Mouse (Mus musculus): ENCODE data around the gene Eif4a2.
"Not testable (repeated sequence)": the region's sequence is repeated elsewhere in the genome, so short reads cannot be mapped to it uniquely, and the experiment has no call there.

Eif4a2 gene

DNA sequence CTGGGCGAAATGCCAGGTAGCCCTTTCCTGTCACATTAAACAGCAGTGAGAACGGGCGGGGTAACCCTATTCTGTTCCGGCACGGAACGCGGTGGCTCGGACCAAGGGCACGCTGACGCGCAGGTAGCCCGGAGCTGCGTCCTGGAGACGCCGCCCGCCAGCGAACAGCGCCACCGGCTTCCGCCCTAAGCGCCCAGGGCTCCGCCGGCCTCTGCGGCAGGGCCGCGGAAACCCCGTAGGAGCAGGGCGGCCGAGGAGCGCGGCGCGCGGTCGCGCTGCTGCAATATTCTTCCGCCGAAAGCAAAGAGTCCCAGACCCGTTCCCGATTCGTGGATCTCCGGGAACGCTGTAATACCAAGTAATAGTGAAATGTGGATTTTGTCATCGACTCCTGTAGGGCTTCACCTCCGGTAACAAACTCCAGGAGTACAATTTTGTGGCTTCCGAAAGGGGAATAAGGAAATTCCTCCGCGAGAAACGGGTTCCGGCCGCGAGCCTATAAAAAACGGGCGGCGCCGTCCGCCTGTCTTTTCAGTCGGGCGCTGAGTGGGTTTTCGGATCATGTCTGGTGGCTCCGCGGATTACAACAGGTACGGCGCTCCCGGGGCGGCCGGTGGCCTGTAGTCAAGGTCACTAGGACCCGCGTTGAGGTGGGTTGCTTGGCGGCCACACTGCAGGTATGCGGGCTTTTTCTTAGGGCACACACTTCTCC lies at the start of gene Eif4a2:
Gene Eif4a2, plus strand, starts transcription at position 214 of the 712 bp plus-strand sequence.
- in situ Hi-C loops (cut with MboI; ENCODE audit: low pct_unique_long_range_greater_than_20kb in 1 of 2, low sequenced_read_pairs in 2 of 2, unreplicated experiment in 1 of 2) = loop anchor here (25.0 kb wide), 3 partner anchors 695 to 1930 kb away; no protein-coding TSS in a partner anchor

DNA sequence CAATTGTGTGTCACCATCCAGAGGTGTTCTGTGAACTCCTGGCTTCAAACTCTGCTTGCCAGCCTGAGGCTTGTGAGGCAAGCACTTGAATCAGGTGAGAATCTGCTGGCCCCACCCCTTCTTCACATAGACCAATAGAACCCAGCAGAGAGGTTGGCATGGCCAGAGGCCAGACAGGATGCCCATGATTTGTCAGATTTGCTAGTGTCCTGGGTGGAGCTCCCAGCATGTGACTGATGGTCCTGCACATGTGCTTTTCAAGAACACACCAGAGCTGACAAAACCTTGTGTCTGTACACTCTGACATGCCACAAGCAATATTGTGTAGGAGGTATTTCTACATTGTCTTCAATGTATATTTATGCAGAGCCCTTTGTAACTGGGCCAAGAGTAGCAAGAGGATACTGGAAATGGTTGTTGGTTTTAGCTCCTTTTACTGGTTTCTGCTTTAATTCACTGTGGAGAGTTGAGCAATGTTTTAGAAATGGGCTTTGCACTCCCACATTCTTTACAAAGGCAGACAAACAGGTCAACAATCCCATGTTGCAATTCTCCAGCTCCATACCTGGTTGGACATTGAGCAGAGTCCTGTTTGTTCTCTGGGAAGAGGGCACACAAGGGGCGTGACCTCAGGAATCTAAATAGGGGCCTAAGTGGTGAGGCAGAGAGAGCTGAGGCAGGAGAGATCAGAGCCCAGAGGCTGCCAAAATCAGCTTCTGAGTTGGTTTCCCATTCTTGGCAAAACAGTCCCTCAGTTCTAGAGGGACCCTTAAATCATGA lies 49.4 kb upstream of the Eif4a2 start, which contains the start of gene Kng1:
Gene Kng1, plus strand, starts transcription at position 198 of the 780 bp plus-strand sequence.
- in situ Hi-C loops (cut with MboI; ENCODE audit: low pct_unique_long_range_greater_than_20kb in 1 of 2, low sequenced_read_pairs in 2 of 2, unreplicated experiment in 1 of 2) = loop anchor here in 1 of 2 experiments (10.0 kb wide), 1 partner anchor 183 kb away; no protein-coding TSS in a partner anchor

DNA sequence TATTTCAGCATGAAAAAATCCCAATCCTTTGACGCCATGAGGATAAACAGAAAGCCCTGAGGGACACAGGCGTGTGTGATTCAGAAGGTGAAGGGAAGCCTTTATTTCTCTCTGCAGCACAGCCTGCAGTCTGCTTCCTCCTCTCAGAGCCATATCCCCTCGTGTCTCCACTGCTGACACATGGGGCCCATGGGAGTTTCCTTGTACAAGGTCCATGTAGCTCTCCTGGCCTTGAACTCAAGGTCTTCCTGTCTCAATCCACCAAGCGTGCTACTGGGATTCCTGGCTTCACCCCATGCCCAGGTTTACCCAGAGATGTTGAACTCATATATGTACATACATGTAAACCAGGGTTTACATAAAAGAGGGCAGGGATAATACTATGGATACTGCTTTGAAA lies 47.6 kb upstream of the Eif4a2 start:
- in situ Hi-C loops (cut with MboI; ENCODE audit: low pct_unique_long_range_greater_than_20kb in 1 of 2, low sequenced_read_pairs in 2 of 2, unreplicated experiment in 1 of 2) = loop anchor here in 1 of 2 experiments (10.0 kb wide), 1 partner anchor 185 kb away; no protein-coding TSS in a partner anchor

DNA sequence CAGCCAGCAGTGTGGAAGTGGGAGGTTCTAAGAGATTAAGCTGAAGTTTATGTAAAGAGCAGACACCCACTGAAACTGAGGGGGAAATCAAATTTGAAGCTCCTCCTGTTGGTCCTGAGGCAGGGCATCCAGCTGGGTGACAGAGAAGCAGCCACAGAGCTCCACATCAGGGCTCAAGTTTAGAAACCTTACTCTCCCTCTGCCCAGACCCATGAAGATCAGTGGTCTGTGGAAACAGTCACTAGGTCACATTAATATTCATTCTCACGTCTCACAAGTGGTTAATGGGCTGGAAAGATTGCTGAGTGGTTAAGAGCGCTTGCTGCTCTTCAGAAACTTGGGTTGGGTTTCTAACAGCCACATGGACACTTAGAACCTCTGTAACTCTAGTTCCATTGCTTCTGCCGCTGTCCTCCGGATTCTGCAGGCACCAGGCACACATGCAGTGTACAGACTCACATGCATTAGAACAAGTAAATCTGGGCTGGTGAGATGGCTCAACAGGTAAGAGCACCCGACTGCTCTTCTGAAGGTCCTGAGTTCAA lies 46.4 kb upstream of the Eif4a2 start:
- in situ Hi-C loops (cut with MboI; ENCODE audit: low pct_unique_long_range_greater_than_20kb in 1 of 2, low sequenced_read_pairs in 2 of 2, unreplicated experiment in 1 of 2) = not testable (repeated sequence)

DNA sequence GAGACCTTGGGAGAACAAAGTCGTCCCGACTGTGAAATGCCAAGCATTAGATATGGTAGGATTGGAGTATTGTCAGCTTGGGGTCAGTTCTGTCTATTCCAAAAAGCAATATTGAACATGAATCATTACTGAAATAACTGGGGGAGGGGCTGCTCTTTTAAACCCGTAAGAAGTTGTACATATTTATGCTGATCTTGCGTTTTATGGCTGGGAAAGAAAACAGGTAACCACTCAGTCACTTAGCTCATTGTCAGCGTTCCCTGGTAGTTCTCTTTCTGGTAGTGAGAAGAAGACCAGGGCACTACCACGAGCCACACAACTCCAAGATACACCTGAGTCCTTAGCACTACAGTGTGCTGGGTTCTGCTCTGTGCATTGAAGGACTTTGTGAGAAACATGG lies 29.7 kb upstream of the Eif4a2 start:
- in situ Hi-C loops (cut with MboI; ENCODE audit: low pct_unique_long_range_greater_than_20kb in 1 of 2, low sequenced_read_pairs in 2 of 2, unreplicated experiment in 1 of 2) = not testable (repeated sequence)

DNA sequence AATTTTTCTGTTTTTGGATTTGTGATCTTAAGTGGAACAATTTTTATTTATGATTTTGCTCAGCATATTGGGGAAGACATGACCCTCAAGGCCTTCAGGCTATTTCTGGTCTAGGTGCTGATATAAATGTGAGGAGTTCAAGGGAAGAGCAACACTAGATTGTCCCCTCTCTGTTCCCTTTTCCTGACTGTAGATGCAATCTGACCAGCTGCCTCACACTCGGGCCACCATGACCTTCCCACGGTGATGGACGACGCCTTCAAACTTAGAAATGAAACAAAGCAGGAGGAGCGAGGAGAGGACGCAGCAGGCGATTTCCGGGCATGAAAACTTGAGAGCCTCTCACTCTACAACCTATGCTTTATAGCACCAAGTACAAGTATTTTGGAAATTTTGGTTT lies 20.1 kb upstream of the Eif4a2 start:
- in situ Hi-C loops (cut with MboI; ENCODE audit: low pct_unique_long_range_greater_than_20kb in 1 of 2, low sequenced_read_pairs in 2 of 2, unreplicated experiment in 1 of 2) = loop anchor here in 1 of 2 experiments (5.0 kb wide), 1 partner anchor 45 kb away; no protein-coding TSS in a partner anchor

DNA sequence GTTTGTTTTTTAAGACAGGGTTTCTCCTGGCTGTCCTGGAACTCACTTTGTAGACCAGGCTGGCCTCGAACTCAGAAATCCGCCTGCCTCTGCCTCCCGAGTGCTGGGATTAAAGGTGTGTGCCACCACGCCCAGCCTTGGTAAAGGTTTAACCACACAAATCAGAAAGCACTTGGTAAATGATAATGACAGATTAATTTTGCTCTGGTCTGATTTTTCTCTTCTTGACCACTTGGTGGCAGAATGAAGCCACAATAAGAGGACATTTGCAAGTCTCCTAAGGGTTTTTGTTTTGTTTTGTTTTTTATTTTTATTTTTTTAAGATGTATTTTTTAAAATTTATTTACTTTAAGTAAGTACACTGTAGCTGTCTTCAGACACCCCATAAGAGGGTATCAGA lies 19.5 kb upstream of the Eif4a2 start:
- in situ Hi-C loops (cut with MboI; ENCODE audit: low pct_unique_long_range_greater_than_20kb in 1 of 2, low sequenced_read_pairs in 2 of 2, unreplicated experiment in 1 of 2) = loop anchor here in 1 of 2 experiments (5.0 kb wide), 1 partner anchor 45 kb away; no protein-coding TSS in a partner anchor

DNA sequence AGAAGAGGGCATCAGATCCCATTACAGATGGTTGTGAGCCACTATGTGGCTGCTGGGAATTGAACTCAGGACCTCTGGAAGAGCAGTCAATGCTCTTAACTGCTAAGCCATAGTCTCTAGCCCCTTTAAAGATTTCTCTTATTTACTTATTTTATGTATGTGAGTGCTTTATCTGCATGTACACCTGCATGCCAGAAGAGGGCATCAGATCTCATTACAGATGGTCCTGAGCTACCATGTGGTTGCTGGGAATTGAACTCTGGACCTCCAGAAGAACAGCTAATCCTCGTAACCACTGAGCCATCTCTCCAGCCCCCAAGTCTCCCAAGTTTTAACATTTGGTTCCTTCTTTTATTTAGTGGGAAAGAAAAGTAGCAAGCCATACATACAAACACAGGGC lies 18.8 kb upstream of the Eif4a2 start:
- in situ Hi-C loops (cut with MboI; ENCODE audit: low pct_unique_long_range_greater_than_20kb in 1 of 2, low sequenced_read_pairs in 2 of 2, unreplicated experiment in 1 of 2) = loop anchor here in 1 of 2 experiments (5.0 kb wide), 1 partner anchor 44 kb away; no protein-coding TSS in a partner anchor

DNA sequence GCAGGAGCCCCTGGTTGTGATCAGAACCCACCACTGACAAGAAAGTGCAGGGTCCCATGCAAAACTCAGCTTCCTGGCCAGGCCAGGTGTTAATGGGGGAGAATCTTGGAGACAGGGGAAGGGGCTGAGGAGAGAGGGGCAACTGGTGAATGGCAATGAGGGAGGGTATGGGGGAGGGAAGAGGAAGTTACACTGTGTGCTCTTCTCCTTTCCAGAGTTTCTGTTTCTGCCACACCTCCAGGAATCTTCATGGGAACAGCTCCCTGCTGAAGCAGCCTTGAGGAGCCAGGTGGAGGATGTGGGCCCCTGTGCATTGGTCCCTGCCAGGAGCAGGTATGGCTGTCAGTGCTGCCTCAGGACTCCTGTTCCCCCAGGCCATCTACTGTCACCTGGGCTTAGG lies 15.9 kb upstream of the Eif4a2 start:
- in situ Hi-C loops (cut with MboI; ENCODE audit: low pct_unique_long_range_greater_than_20kb in 1 of 2, low sequenced_read_pairs in 2 of 2, unreplicated experiment in 1 of 2) = not testable (repeated sequence)

DNA sequence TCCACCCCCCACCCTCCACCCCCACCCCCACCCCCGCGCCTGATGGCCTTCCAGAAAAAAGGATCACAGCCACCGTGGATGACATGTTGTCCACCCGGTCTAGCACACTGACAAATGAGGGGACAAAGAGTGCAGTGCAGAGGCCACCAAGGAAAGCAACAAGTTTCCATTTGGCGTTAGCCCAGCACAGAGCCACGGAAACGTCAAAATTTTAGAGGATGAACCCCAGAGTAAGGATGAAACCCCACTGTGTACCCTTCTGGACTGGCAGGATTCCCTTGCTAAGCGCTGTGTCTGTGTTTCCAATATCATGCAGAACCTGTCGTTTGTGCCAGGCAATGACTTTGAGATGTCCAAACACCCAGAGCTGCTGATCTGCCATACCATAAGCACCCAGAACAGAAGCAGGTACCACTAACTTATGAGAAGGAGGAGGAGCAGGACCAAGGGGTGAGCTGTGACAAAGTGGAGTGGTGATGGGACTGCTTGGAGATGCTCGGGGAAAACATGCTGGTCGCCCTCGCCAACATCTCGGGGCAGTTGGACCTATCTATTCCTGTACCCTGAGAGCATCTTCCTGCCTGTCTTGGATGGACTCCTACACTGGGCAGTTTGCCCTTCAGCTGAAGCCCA lies 13.8 kb upstream of the Eif4a2 start:
- in situ Hi-C loops (cut with MboI; ENCODE audit: low pct_unique_long_range_greater_than_20kb in 1 of 2, low sequenced_read_pairs in 2 of 2, unreplicated experiment in 1 of 2) = no loop called here

DNA sequence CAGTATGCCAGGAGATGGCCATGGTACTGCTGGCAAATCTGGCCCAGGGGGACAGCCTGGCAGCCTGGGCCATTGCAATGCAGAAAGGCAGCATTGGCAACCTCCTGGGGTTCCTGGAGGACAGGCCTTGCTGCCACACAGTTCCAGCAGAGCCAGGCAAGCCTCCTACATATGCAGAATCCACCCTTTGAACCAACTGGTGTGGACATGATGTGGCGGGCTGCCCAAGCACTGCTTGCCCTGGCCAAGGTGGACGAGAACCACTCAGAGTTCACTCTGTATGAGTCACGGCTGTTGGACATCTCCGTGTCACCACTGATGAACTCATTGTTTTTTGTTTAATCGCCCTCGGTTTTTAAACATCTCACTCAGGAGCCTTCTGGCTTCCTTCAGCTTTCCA lies 13.1 kb upstream of the Eif4a2 start:
- in situ Hi-C loops (cut with MboI; ENCODE audit: low pct_unique_long_range_greater_than_20kb in 1 of 2, low sequenced_read_pairs in 2 of 2, unreplicated experiment in 1 of 2) = no loop called here

DNA sequence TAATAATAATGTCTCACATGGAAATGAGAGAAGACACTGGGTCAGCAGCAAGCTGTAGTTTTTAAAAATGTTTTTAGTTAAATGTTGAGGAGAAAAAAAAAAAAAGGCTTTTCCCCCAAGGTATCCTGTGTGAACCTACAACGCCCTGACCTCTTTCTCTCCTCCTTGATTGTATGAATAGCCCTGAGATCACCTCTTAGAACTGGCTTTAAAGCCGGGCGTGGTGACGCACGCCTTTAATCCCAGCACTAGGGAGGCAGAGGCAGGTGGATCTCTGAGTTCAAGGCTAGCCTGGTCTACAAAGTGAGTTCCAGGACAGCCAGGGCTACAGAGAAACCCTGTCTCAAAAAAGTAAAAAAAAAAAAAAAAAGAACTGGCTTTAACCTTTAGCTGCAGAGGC lies 11.7 kb upstream of the Eif4a2 start:
- in situ Hi-C loops (cut with MboI; ENCODE audit: low pct_unique_long_range_greater_than_20kb in 1 of 2, low sequenced_read_pairs in 2 of 2, unreplicated experiment in 1 of 2) = not testable (repeated sequence)

DNA sequence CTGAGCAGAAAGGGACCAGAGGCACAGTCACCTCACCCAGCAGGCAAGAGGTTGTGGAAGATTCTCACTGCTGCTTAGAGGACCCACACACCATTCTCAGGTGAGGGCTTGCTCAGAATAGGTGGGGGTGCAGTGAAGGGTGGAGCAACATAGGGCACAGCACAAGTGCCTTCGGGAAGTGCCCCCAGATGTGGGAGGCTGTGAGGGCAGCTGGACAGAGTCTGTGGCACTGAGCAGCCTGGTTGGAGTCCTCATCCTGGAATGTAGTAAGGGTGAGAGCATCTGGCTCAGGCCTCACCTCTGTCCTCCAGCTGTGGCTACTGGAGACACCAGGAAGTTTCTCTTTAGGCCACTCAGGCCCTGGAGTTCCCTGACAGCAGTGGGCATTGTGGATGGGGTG lies 10.4 kb upstream of the Eif4a2 start:
- in situ Hi-C loops (cut with MboI; ENCODE audit: low pct_unique_long_range_greater_than_20kb in 1 of 2, low sequenced_read_pairs in 2 of 2, unreplicated experiment in 1 of 2) = not testable (repeated sequence)

DNA sequence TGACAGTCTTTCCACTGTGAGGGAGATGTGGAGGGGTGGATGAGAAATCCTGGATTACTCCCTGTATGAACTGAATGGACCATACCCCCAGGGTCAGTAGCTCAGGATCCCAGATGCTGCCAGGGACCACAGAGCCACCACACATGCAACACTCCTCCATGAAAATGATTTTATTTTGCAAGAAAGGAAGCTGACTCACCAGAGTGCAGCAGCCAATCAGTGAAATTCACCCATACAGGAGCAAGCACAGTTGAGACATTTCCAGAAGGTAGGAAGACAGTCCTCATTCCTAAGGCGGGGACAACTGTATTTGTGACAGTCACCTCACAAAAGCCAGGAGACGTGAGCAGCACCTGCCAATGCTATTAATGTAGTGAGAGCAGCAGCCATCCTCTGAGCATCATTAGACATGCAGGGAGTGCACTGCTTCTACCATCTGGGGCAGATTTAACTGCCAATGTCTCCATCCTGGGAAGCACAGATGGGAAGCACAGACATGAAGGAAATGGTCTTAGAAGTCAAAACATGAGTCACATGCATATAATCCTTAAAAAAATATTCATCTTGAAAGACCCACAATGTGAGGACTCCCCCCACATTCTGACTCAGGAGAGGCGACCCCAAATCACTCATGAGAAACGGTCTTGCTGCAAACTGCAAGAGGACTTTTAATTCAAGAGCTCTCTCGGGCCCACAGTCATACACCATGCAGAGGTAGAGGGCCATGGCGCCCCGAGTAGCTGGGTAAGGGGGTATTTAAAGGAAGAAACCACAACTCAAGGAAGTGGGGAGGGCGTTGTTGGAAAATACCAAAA lies 9.7 kb upstream of the Eif4a2 start:
- in situ Hi-C loops (cut with MboI; ENCODE audit: low pct_unique_long_range_greater_than_20kb in 1 of 2, low sequenced_read_pairs in 2 of 2, unreplicated experiment in 1 of 2) = not testable (repeated sequence)

DNA sequence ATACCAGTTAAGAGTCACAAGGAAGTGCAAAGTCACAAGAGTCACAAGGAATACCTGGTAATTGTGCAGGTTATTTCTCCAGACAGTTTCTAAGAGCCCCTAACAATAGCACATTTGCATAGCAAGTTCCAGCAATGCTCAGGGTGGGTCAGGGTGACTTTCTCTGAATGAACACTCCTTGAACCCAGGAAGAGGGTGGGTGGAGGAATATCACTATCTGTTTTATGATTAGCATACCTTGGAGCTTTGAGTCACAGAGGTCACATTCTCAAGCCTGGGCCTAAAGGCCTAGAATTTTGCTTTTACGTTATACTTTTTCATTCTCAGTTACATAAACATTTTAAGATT lies 9.2 kb upstream of the Eif4a2 start:
- in situ Hi-C loops (cut with MboI; ENCODE audit: low pct_unique_long_range_greater_than_20kb in 1 of 2, low sequenced_read_pairs in 2 of 2, unreplicated experiment in 1 of 2) = not testable (repeated sequence)

DNA sequence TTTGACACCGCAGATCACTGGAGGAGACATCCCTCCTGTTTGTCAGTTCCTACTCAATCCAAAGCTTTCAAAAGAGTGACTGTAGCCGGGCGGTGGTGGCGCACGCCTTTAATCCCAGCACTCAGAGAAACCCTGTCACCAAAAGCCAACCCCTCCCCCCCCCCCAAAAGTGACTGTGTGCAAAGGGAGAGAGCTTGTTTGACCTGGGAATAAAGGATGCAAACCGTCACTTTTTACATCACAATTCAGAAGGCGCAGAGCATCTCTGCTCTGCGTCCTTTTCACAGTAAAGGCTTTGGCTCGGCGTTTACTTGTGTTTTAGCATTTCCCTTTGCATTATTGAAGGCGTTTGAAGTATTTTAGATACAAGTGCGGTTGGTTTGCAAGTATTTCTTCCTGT lies 7.6 kb upstream of the Eif4a2 start:
- in situ Hi-C loops (cut with MboI; ENCODE audit: low pct_unique_long_range_greater_than_20kb in 1 of 2, low sequenced_read_pairs in 2 of 2, unreplicated experiment in 1 of 2) = loop anchor here (25.0 kb wide), 3 partner anchors 687 to 1938 kb away; no protein-coding TSS in a partner anchor

DNA sequence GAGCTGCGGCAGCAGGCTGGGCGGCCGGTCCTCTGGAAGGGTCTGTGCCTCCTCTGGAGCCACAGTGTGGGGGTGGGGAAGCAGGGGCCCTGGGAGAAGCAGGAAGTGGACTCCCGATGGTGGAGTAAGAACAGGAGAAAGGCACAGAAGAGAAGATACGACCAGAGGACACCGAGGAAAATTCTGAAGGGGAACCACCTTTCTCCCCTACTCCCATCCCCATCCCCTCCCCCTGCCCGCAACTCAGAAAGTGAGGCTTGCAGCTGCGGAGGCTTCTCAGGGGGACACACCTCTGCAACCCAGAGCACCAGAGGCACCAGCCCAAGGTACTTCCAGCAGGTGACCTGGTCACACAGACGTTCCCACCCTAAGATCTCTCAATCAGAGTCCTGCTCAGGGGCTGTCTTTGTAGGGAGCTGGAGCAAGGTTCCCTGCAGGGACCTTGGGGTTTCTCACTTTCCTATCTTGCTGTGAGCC lies 7.1 kb upstream of the Eif4a2 start:
- in situ Hi-C loops (cut with MboI; ENCODE audit: low pct_unique_long_range_greater_than_20kb in 1 of 2, low sequenced_read_pairs in 2 of 2, unreplicated experiment in 1 of 2) = loop anchor here (25.0 kb wide), 3 partner anchors 688 to 1937 kb away; no protein-coding TSS in a partner anchor

DNA sequence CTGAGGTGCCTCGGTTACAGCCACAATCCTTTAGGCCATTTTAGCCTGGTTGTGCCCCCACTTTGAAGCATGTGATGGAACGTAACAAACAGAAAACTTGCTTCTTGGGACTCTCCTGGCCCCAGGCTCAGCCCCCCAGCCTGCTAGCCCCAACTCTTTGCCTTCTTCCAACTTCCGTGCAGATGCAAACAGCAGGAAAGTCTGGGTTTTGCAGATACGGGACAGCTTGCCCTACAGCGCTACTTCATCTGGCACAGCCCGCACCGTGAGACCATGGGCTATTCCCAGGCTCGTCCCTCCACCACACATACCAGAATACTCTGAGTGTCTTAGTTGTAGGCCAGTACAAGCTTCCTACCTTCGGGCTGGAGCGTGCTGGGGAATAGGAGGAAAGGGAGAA lies 6.6 kb upstream of the Eif4a2 start:
- in situ Hi-C loops (cut with MboI; ENCODE audit: low pct_unique_long_range_greater_than_20kb in 1 of 2, low sequenced_read_pairs in 2 of 2, unreplicated experiment in 1 of 2) = loop anchor here (25.0 kb wide), 3 partner anchors 688 to 1937 kb away; no protein-coding TSS in a partner anchor
